Mouse (Mus musculus) hindbrain, embryonic 13.5 days (tissue): Measurements from ENCODE around the gene Hes3. TPM values are rescaled to one million over a fixed set of nuclear protein-coding genes. Genes with fewer than 3 reads are reported as not detected.

Experiments
- ATAC-seq: fragments of 200-750 bp; cut with Nextera tagmentation; 2 replicates; pipeline ENCODE4 v1.8.0; 2017; ENCODE audit warnings: moderate TSS enrichment; ENCODE audit not compliant: low FRiP score
- H3K27ac ChIP-seq: fragments of 300-500 bp; sonication (generic); 2 replicates; pipeline ENCODE4 v1.5.1; 2015; ENCODE audit warnings: inconsistent platforms, mild to moderate bottlenecking, moderate library complexity
- H3K27me3 ChIP-seq: fragments of 300-500 bp; sonication (generic); 2 replicates; pipeline ENCODE4 v1.6.1; 2015; ENCODE audit warnings: mild to moderate bottlenecking, inconsistent platforms
- H3K36me3 ChIP-seq: fragments of 300-500 bp; sonication (generic); 2 replicates; pipeline ENCODE4 v1.6.1; 2015; ENCODE audit warnings: mild to moderate bottlenecking, inconsistent platforms
- H3K4me1 ChIP-seq: fragments of 300-500 bp; sonication (generic); replicated peaks from 2 replicates; pipeline ENCODE4 v1.6.1; 2015; ENCODE audit warnings: inconsistent platforms
- H3K4me2 ChIP-seq: fragments of 300-500 bp; sonication (generic); 2 replicates; pipeline ENCODE4 v1.6.1; 2015; ENCODE audit warnings: inconsistent platforms, mild to moderate bottlenecking, moderate library complexity
- H3K4me3 ChIP-seq: fragments of 300-500 bp; sonication (generic); 2 replicates; pipeline ENCODE4 v1.5.1; 2015; ENCODE audit warnings: mild to moderate bottlenecking, inconsistent platforms
- H3K9ac ChIP-seq: fragments of 300-500 bp; sonication (generic); 2 replicates; pipeline ENCODE4 v1.6.1; 2015; ENCODE audit warnings: mild to moderate bottlenecking, inconsistent platforms
- H3K9me3 ChIP-seq: fragments of 300-500 bp; sonication (generic); 2 replicates; pipeline ENCODE4 v1.6.1; 2016; ENCODE audit warnings: inconsistent platforms
- WGBS: fragments of 180-500 bp; shearing (Covaris S2); methylation state at CpG from one replicate; pipeline ENCODE4 v1.1.7; 2015; 5-methylcytosine and 5-hydroxymethylcytosine counted together
- polyA plus RNA-seq: library from polyadenylated mRNA; unstranded; fragments of >200 nt; fragmentation: Nextera tagmentation; extraction: Ambion mirVana; gene quantifications from 2 replicates; pipeline ENCODE4 v1.2.1, GENCODE M21; 2015

The Hes3 gene
- polyA plus RNA-seq, 1 experiment from 2014 or later = 0.38 TPM

DNA sequence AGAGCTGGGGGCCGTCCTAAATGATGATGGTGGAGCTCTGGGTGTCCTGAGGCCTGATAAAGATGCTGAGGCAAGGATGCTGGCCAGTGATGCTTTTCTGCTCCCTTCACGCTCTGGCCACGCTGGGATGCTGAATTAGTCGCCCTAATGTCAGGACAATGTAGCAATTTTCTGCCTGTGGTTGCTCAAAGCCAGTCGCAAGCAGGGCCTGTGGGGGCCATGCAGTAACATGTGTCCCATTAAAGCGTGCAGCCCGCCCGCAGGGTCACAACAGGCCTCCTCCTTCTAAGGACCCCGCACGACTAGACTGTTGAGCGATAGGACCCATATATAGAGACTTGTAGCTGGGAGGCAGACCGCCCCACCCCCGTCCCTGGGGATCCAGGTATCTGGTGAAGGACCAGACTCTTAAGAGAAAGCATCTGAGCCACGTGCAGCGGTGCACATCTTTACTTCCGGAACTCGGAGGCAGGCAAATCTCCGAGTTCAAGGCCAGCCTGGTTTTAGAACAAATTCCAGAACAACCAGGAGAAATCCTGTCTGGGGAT is 3.0 kb downstream of the Hes3 start:
- H3K9me3 ChIP-seq = no peaks in the 10 kb centered on the region
- H3K36me3 ChIP-seq = no peaks in the 10 kb centered on the region
- H3K4me1 ChIP-seq = peaks cover 71% of the 10 kb centered on the region
- no peak overlapping the region for H3K4me3 ChIP-seq
- ATAC-seq = no peak
- no peak overlapping the region for H3K4me2 ChIP-seq
- 28% methylated on average over 18 of the region's 18 CpGs for WGBS
- no peak overlapping the region for H3K27ac ChIP-seq
- H3K27me3 ChIP-seq = peaks cover 97% of the 10 kb centered on the region
- no peak overlapping the region for H3K9ac ChIP-seq

DNA sequence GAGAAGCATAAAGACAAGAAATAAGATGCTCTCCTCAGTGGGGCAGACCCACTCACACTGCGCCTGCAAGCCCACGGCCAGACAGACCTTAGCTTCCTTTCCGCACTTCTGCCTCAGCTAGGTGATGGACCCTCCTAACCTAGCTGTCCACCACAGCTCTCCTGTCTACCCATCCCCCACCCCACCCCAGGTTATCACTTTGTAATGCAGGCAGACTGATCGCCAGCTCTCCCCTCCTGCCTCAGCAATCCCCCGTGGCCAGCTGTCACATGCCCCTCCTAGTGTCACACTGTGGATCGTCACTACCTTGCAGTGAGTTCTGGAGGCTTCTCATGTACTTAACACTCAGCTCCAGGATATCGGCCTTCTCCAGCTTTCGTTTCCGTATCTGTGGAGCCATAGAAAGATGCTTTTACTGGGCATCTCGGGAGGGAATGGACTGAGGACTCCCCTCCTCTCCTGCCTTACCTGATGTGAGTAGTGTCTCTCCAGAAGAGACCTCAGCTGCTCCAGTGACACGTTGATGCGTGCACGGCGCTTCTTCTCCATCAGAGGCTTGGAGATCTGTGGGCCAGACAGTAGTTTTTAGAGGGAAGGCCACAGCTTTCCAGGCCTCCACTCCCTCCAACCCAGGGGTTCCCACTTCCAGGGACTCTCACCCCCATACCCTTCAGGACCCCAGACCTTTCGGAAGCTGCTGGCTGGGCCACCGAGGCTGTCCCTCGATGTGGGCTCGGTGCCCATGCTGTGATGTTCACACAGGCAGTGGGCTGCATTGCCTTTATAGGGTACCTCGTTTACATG is 3.9 kb downstream of the Hes3 start:
- no peak overlapping the region for H3K4me3 ChIP-seq
- peaks cover 71% of the 10 kb centered on the region for H3K4me1 ChIP-seq
- no peak overlapping the region for H3K27ac ChIP-seq
- H3K9me3 ChIP-seq = no peaks in the 10 kb centered on the region
- H3K27me3 ChIP-seq = peaks cover 97% of the 10 kb centered on the region
- 0 out of 2 replicates have a peak overlapping the region, but pooled peaks have one; percentile 35 for H3K9ac ChIP-seq
- H3K36me3 ChIP-seq = no peaks in the 10 kb centered on the region
- peak overlapping the region; percentile 62 for H3K4me2 ChIP-seq
- no peak for ATAC-seq
- 5% methylated on average over 19 of the region's 19 CpGs for WGBS

GRCm38 (mm10) chr4:152286887-152287286 is 4.6 kb downstream of the Hes3 start:
- Histone ChIP-seq H3K27me3 (peaks cover 97% of the 10 kb centered on the region), H3K9me3 (no peaks in the 10 kb centered on the region), H3K9ac (peak overlapping the region; percentile 64; the same call in 1 of the 2 replicates), H3K4me1 (peaks cover 65% of the 10 kb centered on the region), H3K4me3 (peak overlapping the region; percentile 38), H3K4me2 (peak overlapping the region; percentile 62), H3K36me3 (no peaks in the 10 kb centered on the region), H3K27ac (no peak overlapping the region)
- ATAC-seq = no peak
- WGBS = 1% methylated on average over 26 of the region's 26 CpGs

DNA sequence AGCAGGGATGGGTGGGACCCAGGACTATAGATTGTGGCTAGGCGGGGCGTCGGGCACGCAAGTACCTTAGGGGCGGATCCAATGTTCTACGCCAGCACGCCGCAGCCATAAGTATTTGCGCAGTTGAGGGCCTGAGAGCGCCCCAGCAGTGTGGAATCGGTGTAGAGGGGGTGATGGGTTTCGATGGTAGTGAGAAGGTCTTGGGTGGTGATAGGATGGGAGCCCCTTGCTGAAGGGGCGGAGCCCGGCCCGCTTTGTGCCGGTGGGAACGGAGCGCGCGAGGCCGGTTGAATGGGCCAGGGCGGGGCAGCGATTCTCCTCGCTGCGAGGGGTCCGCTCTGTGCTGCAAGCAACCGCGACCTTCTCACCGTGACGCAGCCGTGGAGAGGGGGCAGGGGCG is 5.3 kb downstream of the Hes3 start:
- no peak for ATAC-seq
- Histone ChIP-seq H3K27me3 (peaks cover 97% of the 10 kb centered on the region), H3K36me3 (peaks cover 5% of the 10 kb centered on the region; the same call in 1 of the 2 replicates), H3K4me3 (peak overlapping the region; percentile 38), H3K9ac (peak overlapping the region; percentile 64), H3K4me1 (peaks cover 59% of the 10 kb centered on the region), H3K4me2 (peak overlapping the region; percentile 62), H3K27ac (no peak overlapping the region), H3K9me3 (no peaks in the 10 kb centered on the region)
- under 1% methylated on average over 32 of the region's 32 CpGs for WGBS

DNA sequence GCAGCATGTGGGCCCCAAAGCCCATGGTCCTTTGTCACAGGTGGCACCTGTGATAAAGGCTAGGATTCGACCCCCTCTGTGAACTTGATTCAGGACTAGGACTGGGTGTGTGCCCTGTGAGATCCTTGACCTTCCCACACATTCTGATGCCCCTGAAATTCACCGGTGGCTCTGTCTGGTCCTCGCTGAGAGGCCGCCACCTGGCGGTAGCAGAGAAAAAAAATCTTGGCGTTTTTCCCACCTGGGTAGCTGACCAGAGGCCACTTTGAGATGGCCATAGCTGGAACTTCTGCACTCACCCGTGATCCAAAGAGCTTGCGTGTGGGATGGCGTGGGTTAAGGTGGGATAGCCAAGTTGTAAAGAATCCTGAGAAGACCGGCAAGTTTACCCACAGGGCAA is 6.0 kb downstream of the Hes3 start:
- H3K9me3 ChIP-seq = no peaks in the 10 kb centered on the region
- H3K4me3 ChIP-seq = 0 out of 2 replicates have a peak overlapping the region, but pooled peaks have one; percentile 38
- peaks cover 9% of the 10 kb centered on the region for H3K36me3 ChIP-seq
- H3K27ac ChIP-seq = no peak overlapping the region
- ATAC-seq = no peak
- no peak overlapping the region for H3K9ac ChIP-seq
- H3K27me3 ChIP-seq = peaks cover 97% of the 10 kb centered on the region
- whole genome bisulfite sequencing = 6% methylated on average over 10 of the region's 10 CpGs
- H3K4me2 ChIP-seq = peak overlapping the region; percentile 62; the same call in 1 of the 2 replicates
- H3K4me1 ChIP-seq = peaks cover 52% of the 10 kb centered on the region

DNA sequence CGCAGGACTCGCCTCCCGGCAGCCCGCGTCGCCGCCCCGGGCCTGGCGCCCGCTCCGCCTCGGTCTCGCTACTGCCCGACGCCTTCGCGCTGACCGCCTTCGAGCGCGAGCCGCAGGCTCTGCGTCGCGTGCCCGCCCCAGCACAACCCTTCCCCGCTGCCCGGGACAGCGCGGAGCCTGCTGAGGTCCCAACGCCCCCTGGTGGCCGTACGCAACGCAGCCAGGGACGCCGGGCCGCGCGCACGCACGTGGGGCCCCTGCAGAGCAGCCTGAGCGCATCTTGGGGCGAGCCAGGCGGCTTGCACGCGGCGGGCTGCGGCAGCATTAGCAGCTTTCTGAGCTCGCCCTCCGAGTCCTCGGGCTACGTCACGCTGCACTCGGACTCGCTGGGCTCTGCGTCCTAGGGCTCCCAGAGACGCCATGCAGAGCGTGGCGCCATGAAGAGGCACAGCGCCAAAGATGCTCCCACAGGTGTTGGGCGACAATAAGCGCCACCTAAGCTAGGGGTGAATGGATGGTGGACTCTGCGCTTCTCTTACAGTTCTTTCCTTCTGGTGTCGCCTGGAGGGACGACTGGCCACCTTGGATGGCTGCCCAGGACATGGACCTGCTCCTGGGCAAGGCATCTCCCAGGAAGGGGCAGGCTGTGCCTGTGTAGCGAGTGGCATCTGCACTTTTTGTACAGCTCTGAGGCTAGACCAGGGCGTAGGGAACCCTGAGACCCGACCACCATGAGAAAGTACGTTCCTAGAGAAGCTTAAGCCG is 8.1 kb downstream of the Hes3 start:
- peaks cover 100% of the 10 kb centered on the region for H3K27me3 ChIP-seq
- peak; percentile 73 for ATAC-seq
- peak overlapping the region; percentile 37 for H3K4me3 ChIP-seq
- H3K4me2 ChIP-seq = peak overlapping the region; percentile 60
- H3K4me1 ChIP-seq = peaks cover 39% of the 10 kb centered on the region
- H3K9ac ChIP-seq = peak overlapping the region; percentile 60
- 5% methylated on average over 68 of the region's 70 CpGs for WGBS
- H3K36me3 ChIP-seq = peaks cover 18% of the 10 kb centered on the region
- H3K9me3 ChIP-seq = no peaks in the 10 kb centered on the region
- no peak overlapping the region for H3K27ac ChIP-seq

DNA sequence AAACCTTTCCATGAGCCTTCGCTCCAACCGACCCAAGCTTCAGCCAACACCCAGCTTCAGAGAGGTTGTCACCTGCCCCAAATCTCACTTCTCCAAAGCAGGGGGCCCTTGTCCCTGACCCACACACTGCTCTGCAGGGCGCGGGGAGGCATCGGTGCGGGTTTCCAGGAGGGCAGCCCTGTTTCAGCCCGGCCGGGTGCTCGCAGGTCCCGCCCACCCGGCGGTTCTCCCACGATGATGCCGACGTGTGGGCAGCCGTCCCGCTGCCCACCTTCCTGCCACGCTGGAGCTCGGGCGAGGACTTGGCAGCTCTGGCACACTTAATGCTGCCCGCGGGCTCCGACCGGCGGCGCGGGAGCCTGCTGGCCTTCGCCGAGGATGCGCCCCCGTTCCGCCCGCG is 8.7 kb downstream of the Hes3 start:
- H3K4me3 ChIP-seq = peak overlapping the region; percentile 37
- ATAC-seq = no peak
- H3K27me3 ChIP-seq = peaks cover 99% of the 10 kb centered on the region
- H3K9ac ChIP-seq = peak overlapping the region; percentile 60
- 22% methylated on average over 32 of the region's 34 CpGs for WGBS
- H3K36me3 ChIP-seq = peaks cover 21% of the 10 kb centered on the region
- peak overlapping the region; percentile 60 for H3K4me2 ChIP-seq
- no peak overlapping the region for H3K27ac ChIP-seq
- no peaks in the 10 kb centered on the region for H3K9me3 ChIP-seq
- H3K4me1 ChIP-seq = peaks cover 33% of the 10 kb centered on the region

GRCm38 (mm10) chr4:152281601-152282000 is 9.9 kb downstream of the Hes3 start:
- H3K4me2 ChIP-seq = no peak overlapping the region
- H3K9me3 ChIP-seq = no peaks in the 10 kb centered on the region
- 61% methylated on average over 15 of the region's 15 CpGs for WGBS
- H3K9ac ChIP-seq = no peak overlapping the region
- H3K27ac ChIP-seq = no peak overlapping the region
- H3K4me3 ChIP-seq = no peak overlapping the region
- ATAC-seq = no peak
- peaks cover 22% of the 10 kb centered on the region for H3K4me1 ChIP-seq
- peaks cover 98% of the 10 kb centered on the region for H3K27me3 ChIP-seq
- peaks cover 21% of the 10 kb centered on the region for H3K36me3 ChIP-seq

DNA sequence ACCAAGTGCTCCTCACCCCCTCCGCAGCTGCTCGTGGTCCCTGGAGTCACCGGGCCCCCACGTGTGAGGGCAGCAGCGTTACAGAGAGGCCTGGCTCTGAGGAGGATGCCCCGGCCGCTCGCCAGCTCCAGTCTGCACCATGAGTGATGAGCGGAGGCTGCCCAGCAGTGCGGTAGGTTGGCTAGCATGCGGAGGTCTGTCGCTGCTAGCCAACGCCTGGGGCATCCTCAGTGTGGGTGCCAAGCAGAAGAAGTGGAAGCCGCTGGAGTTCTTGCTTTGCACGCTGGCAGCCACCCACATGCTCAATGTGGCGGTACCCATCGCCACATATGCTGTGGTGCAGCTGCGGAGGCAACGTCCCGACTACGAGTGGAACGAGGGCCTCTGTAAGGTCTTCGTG is 12.5 kb downstream of the Hes3 start:
- Histone ChIP-seq H3K27ac (no peak overlapping the region), H3K9ac (no peak overlapping the region), H3K4me2 (no peak overlapping the region), H3K27me3 (peaks cover 98% of the 10 kb centered on the region), H3K4me1 (peaks cover 26% of the 10 kb centered on the region), H3K4me3 (no peak overlapping the region), H3K36me3 (peaks cover 21% of the 10 kb centered on the region), H3K9me3 (no peaks in the 10 kb centered on the region)
- WGBS = 85% methylated on average over 23 of the region's 23 CpGs
- ATAC-seq = no peak

GRCm38 (mm10) chr4:152277916-152278315 is 13.5 kb downstream of the Hes3 start:
- Histone ChIP-seq H3K27ac (no peak overlapping the region), H3K27me3 (peaks cover 93% of the 10 kb centered on the region), H3K9me3 (no peaks in the 10 kb centered on the region), H3K36me3 (peaks cover 21% of the 10 kb centered on the region), H3K4me1 (peaks cover 29% of the 10 kb centered on the region), H3K4me3 (no peak overlapping the region), H3K9ac (no peak overlapping the region), H3K4me2 (no peak overlapping the region)
- ATAC-seq = no peak
- 74% methylated on average over 2 of the region's 2 CpGs for WGBS

DNA sequence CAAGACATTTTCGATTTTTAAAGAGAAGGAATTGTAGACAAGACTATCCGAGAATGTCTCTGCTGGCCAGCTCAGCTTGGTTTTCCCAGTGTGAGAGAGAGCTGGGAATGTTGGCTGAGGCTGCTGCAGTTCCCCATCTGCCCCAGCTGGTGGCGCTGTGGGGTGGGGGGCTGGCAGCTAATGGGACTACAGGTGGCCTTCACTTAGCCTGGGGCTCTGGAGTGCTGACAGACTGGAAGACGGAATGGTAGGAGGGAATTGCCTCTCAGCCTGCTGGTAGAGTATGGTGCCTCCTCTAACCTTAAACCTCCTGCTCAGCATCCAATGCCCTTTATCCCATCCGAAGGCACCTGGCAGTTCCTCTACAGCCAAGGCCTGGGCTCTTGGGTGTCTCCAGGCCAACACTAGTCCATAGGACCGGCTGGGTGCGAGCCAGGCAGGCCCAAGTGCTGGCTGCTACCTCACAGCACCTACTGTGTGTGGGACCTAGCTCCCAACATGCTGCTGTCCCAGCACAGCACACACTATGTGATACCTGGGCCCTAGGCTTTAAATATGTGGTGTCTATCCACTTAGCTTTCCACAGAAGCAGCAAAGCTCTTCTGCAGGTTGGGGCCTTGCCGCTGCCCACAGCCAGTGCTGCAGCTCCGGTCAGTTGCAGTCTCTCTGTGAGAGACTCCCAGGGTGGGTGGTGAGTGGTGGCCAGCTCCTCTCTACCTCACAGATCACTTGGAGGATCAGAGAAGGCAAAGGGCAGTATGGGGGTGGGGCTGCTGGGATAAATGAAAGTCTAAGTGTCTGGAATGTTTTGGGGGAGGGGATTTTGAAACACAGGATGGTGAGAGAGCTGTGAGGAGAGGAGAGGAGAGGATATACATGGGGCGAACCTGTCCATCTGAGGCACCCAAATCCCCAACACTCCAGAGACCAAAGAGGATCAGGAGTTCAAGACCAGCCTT is 14.8 kb downstream of the Hes3 start:
- ATAC-seq = no peak
- Histone ChIP-seq H3K4me3 (no peak overlapping the region), H3K4me2 (no peak overlapping the region), H3K36me3 (peaks cover 26% of the 10 kb centered on the region), H3K27me3 (peaks cover 93% of the 10 kb centered on the region), H3K9ac (no peak overlapping the region), H3K4me1 (peaks cover 36% of the 10 kb centered on the region), H3K9me3 (no peaks in the 10 kb centered on the region), H3K27ac (no peak overlapping the region)
- WGBS = 57% methylated on average over 10 of the region's 10 CpGs
